Mouse (Mus musculus): ENCODE data around the gene Smarca4.

The Smarca4 gene

GRCm38 (mm10) chr9:21721036-21721435 is 105.1 kb downstream of the Smarca4 start:
- DNase-seq (ENCODE audit: low spot score in 2 of 2) = no peak

- peak; percentile 82 to 90 for DNase-seq (ENCODE audit: low spot score in 2 of 2)
Measured at GRCm38 (mm10) chr9:21723377-21724146, 107.6 kb downstream of the Smarca4 start, which contains the start of gene Ldlr. Ldlr (plus strand) TSS chr9:21723483.

DNA sequence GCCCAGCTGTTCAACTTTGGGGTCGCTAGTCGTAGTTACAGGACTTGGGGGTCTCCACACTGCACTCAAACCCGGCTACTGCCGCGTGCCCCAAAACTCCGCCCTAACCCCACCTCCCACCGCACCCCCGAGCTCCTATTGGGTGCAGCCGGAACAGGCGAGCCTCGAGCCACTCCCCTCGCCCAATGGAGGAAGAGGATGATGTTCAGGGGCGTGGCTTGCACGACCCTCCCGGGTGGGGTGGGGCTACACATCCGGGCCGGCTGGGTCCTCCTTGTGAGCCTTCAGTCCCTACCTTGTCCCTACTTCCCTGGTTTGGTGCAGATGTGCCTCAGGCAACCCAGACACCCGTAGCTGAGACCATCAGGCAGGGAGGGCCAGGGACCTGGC is 108.2 kb downstream of the Smarca4 start:
- peak; percentile 87 to 91 for DNase-seq (ENCODE audit: low spot score in 2 of 2)

- no peak for DNase-seq (ENCODE audit: low spot score in 2 of 2)
Measured at GRCm38 (mm10) chr9:21725224-21726121, 109.5 kb downstream of the Smarca4 start.

- peak in 1 of 2 experiments; percentile 26 for DNase-seq (ENCODE audit: low spot score in 2 of 2)
Measured at GRCm38 (mm10) chr9:21726218-21726975, 110.4 kb downstream of the Smarca4 start.

GRCm38 (mm10) chr9:21728261-21728832 is 112.4 kb downstream of the Smarca4 start:
- no peak for DNase-seq (ENCODE audit: low spot score in 2 of 2)

DNA sequence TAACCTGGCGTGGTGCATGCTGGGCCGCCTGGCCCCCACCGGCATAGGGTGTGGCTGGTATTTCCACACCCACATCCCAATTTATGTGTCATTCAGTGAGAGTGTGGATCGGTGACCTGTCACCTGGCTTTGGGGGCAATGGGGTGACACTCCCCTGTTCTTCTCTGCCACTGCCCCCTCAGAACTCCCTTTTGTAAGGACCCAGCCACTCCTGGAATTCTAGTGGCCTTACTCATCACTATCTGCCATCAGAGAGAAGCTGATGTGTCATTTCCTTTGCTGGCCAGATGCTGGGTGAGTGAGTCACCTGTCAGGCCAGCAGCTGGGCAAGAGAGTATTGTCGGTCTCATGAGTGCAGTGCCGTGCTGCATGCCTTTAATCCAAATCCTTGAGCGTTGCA is 113.3 kb downstream of the Smarca4 start:
- DNase-seq (ENCODE audit: low spot score in 2 of 2) = peak; percentile 42 to 52

DNA sequence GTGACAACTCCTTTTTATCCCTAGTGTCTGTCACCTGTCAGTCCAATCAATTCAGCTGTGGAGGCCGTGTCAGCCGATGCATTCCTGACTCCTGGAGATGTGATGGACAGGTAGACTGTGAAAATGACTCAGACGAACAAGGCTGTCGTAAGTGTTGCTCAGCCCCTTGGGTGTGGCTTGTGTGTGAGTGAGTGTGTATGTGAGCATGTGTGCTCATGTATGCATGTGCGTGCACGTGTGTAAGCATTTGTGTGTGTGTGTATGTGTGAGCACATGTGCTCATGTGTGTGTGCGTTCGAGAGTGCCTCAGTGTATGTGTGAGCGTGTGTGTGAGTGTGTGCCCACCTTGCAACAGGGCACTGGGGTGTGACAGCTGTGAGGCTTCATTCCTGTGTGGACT is 116.3 kb downstream of the Smarca4 start:
- no peak for DNase-seq (ENCODE audit: low spot score in 2 of 2)

GRCm38 (mm10) chr9:21733446-21733845 is 117.5 kb downstream of the Smarca4 start:
- DNase-seq (ENCODE audit: low spot score in 2 of 2) = no peak

DNA sequence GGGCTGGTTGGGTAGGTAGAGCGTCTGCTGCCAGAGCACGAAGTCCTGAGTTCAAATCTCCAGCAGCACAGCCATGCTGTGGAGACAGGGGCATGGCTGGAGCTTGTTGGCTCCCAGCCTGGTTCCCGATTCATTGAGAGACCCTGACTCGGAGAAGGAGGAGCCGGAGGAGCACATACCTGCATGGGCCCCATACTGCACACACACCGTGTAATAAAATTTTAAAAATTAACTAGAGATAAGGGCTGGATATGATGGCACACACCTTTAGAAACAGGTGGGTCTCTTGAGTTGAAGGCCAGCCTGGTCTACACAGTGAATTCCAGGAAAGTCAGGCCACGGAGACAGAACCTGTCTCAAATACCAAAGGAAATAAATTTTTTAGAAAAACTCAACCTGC is 118.0 kb downstream of the Smarca4 start:
- DNase-seq (ENCODE audit: low spot score in 2 of 2) = no peak

DNA sequence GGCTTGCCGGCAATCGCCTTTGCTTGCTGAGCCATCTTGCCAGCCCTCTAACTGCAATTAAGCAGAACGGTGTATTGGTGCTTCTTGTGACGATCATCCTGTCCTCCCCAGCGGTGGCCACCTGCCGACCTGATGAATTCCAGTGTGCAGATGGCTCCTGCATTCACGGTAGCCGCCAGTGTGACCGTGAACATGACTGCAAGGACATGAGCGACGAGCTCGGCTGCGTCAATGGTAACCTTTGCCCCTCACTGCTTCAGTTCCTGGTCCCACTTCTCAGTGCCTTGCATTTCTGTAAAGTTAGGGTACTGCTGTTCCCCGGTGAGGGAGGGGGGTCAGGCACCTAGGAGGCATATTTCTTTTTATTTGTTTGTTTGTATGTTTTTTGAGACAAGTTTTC is 119.2 kb downstream of the Smarca4 start:
- no peak for DNase-seq (ENCODE audit: low spot score in 2 of 2)

GRCm38 (mm10) chr9:21736580-21736979 is 120.6 kb downstream of the Smarca4 start:
- DNase-seq (ENCODE audit: low spot score in 2 of 2) = no peak

DNA sequence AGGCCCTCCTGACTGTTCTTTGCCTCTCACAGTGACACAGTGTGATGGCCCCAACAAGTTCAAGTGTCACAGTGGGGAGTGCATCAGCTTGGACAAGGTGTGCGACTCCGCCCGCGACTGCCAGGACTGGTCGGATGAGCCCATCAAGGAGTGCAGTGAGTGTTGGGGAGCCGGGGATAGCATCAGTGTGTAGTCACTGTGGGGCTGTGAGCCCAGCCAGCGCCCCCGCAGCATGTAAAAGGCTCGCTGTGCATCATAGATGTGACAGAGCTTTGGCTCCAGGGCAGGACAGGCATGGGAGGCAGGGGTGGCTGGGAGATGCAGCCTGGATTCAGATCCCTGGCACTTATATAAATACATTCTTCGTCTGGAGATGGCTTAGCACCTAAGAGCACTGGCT is 121.2 kb downstream of the Smarca4 start:
- no peak for DNase-seq (ENCODE audit: low spot score in 2 of 2)

DNA sequence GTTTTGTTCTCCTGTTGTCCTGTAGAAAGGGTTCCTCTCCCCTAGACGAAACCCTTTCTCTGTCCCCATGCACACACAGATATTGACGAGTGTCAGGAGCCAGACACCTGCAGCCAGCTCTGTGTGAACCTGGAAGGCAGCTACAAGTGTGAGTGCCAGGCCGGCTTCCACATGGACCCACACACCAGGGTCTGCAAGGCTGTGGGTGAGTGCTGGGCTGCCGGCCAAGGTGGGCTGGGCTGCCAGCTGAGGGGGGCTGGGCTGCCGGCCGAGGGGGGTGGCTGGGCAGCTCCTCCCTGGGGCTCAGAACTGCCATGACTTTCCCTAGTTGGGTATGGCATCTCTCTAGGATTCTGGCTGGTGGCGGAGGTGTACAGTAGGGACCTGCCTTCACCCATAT is 122.8 kb downstream of the Smarca4 start:
- DNase-seq (ENCODE audit: low spot score in 2 of 2) = no peak

GRCm38 (mm10) chr9:21740427-21740826 is 124.5 kb downstream of the Smarca4 start:
- no peak for DNase-seq (ENCODE audit: low spot score in 2 of 2)

- no peak for DNase-seq (ENCODE audit: low spot score in 2 of 2)
Measured at GRCm38 (mm10) chr9:21741514-21741913, 125.5 kb downstream of the Smarca4 start.

DNA sequence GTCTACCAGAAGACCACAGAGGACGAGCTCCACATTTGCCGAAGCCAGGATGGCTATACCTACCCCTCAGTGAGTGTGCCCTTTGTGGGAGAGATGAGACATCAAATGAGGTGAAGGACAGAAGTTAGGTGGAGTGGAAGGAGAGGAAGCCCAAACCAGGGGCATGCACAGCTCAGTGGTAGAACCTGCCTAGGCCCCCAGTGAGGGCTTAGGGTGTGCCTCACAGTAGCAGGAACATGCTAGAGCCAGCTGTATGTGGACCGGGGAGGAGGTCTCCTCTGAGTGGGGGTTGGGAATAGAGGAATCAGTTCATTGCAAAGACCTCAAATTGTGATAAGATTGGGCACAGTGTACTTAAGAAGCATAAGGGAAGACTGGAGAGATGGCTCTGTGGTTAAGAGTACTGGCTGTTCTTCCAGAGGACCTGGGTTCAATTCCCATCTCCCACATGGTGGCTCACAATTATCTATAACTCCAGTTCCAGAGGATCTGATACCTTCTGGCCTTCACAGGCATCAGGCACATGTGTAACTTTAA is 131.3 kb downstream of the Smarca4 start:
- no peak for DNase-seq (ENCODE audit: low spot score in 2 of 2)

DNA sequence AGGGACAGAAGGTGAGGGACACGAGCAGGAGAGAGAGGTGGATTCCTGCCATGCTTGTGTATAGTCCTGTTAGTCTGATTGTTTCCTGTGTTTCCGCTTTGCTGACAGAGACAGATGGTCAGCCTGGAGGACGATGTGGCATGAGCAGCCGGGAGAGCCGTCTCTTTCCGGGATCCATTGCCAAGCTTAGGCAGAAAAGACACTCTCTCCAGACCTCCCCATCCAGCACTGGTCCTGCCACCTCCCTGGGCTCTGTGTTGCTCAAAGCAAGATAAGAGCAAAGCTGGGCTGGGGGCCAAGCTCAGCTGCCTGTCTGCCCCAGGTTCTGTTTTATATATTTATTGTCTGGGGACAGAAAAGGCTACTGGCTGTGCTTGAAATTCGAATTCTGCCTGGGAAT is 132.1 kb downstream of the Smarca4 start:
- no peak for DNase-seq (ENCODE audit: low spot score in 2 of 2)

- DNase-seq (ENCODE audit: low spot score in 2 of 2) = no peak
Measured at GRCm38 (mm10) chr9:21748491-21748890, 132.5 kb downstream of the Smarca4 start.

- no peak for DNase-seq (ENCODE audit: low spot score in 2 of 2)
Measured at GRCm38 (mm10) chr9:21749382-21750118, 133.6 kb downstream of the Smarca4 start.

DNA sequence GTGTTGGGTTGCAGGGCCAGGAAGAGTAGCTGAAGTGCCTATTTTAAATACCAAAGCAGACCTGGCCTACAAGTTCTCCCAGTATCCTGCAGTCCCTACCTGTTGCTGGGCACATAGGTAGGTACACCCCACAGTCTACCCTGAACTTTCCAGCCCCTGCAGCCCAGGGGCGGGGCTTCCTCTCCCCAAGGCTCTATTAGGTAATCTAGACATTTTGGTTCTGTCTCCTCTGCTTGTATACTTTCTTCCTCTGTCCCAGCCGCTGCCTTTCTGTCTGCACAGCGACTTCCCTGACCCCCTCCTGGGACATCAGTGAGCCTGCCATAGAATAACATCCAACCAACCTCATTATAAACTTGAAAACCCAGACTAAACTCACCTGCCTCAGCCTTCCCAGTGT is 134.4 kb downstream of the Smarca4 start:
- no peak for DNase-seq (ENCODE audit: low spot score in 2 of 2)

Measured in urinary bladder, postnatal 36 days (tissue).